Mouse (Mus musculus): ENCODE measurements around the gene Crcp. TPM values are rescaled to one million over a fixed set of nuclear protein-coding genes. Genes with fewer than 3 reads are reported as not detected.

Gene Crcp
- polyA plus RNA-seq, 1 experiment from 2014 or later: 31.0 TPM

GRCm38 (mm10) chr5:130007344-130007743 lies 21.7 kb upstream of the Crcp start:
- DNase-seq (ENCODE audit: low spot score) (no peak), ATAC-seq (no peak)
- no peaks in the 10 kb centered on the region for H3K27me3 ChIP-seq (replicated peaks; ENCODE audit: insufficient read depth, low read length)
- no peaks in the 10 kb centered on the region for H3K36me3 ChIP-seq (ENCODE audit: insufficient read depth, low read length)
- TF ChIP-seq CTCF (IDR thresholded peaks at IDR 0.05) (peak; percentile 59), EP300 (IDR thresholded peaks at IDR 0.05) (no peak)
- H3K9me3 ChIP-seq (ENCODE audit: low read length): no peaks in the 10 kb centered on the region; the same call in 1 of the 2 replicates
- no peak overlapping the region for H3K27ac ChIP-seq (ENCODE audit: low read length)
- peaks cover under 1% of the 10 kb centered on the region; the same call in 1 of the 2 replicates for H3K4me1 ChIP-seq (ENCODE audit: insufficient read depth, low read depth, low read length)
- H3K4me3 ChIP-seq (ENCODE audit: low read depth, low read length): no peak overlapping the region
- no peak overlapping the region for H3K9ac ChIP-seq (replicated peaks; ENCODE audit: low read depth)
- 92% methylated on average over 1 of the region's 1 CpGs for WGBS
- H3K4me2 ChIP-seq (replicated peaks; ENCODE audit: low read depth, low read length): no peak overlapping the region

GRCm38 (mm10) chr5:130008034-130008590 lies 21.0 kb upstream of the Crcp start:
- no peaks in the 10 kb centered on the region; the same call in 1 of the 2 replicates for H3K4me1 ChIP-seq (ENCODE audit: insufficient read depth, low read depth, low read length)
- no peak overlapping the region for H3K27ac ChIP-seq (ENCODE audit: low read length)
- DNase-seq (ENCODE audit: low spot score): no peak
- ATAC-seq: no peak
- H3K27me3 ChIP-seq (replicated peaks; ENCODE audit: insufficient read depth, low read length): no peaks in the 10 kb centered on the region
- H3K9me3 ChIP-seq (ENCODE audit: low read length): no peaks in the 10 kb centered on the region; the same call in 1 of the 2 replicates
- no peak overlapping the region for H3K4me2 ChIP-seq (replicated peaks; ENCODE audit: low read depth, low read length)
- no peak overlapping the region for H3K9ac ChIP-seq (replicated peaks; ENCODE audit: low read depth)
- H3K4me3 ChIP-seq (ENCODE audit: low read depth, low read length): no peak overlapping the region
- TF ChIP-seq EP300 (IDR thresholded peaks at IDR 0.05): no peak
- TF ChIP-seq CTCF (IDR thresholded peaks at IDR 0.05): no peak
- H3K36me3 ChIP-seq (ENCODE audit: insufficient read depth, low read length): no peaks in the 10 kb centered on the region
- WGBS: 79% methylated on average over 6 of the region's 6 CpGs

- H3K4me1 ChIP-seq (ENCODE audit: insufficient read depth, low read depth, low read length): no peaks in the 10 kb centered on the region
- no peaks in the 10 kb centered on the region for H3K27me3 ChIP-seq (replicated peaks; ENCODE audit: insufficient read depth, low read length)
- no peaks in the 10 kb centered on the region; the same call in 1 of the 2 replicates for H3K9me3 ChIP-seq (ENCODE audit: low read length)
- H3K4me2 ChIP-seq (replicated peaks; ENCODE audit: low read depth, low read length): no peak overlapping the region
- no peak for ATAC-seq
- 94% methylated on average over 4 of the region's 4 CpGs for WGBS
- no peak overlapping the region for H3K27ac ChIP-seq (ENCODE audit: low read length)
- no peak overlapping the region for H3K9ac ChIP-seq (replicated peaks; ENCODE audit: low read depth)
- no peak overlapping the region for H3K4me3 ChIP-seq (ENCODE audit: low read depth, low read length)
- H3K36me3 ChIP-seq (ENCODE audit: insufficient read depth, low read length): no peaks in the 10 kb centered on the region; the same call in 1 of the 2 replicates
- no peak for DNase-seq (ENCODE audit: low spot score)
- TF ChIP-seq CTCF (IDR thresholded peaks at IDR 0.05) (no peak), EP300 (IDR thresholded peaks at IDR 0.05) (no peak)
Measured at GRCm38 (mm10) chr5:130009784-130010183, 19.3 kb upstream of the Crcp start.

- Histone ChIP-seq H3K4me3 (ENCODE audit: low read depth, low read length) (no peak overlapping the region), H3K9ac (replicated peaks; ENCODE audit: low read depth) (no peak overlapping the region), H3K4me1 (ENCODE audit: insufficient read depth, low read depth, low read length) (no peaks in the 10 kb centered on the region), H3K4me2 (replicated peaks; ENCODE audit: low read depth, low read length) (no peak overlapping the region), H3K27me3 (replicated peaks; ENCODE audit: insufficient read depth, low read length) (no peaks in the 10 kb centered on the region), H3K36me3 (ENCODE audit: insufficient read depth, low read length) (peaks cover 6% of the 10 kb centered on the region; the same call in 1 of the 2 replicates), H3K27ac (ENCODE audit: low read length) (no peak overlapping the region), H3K9me3 (ENCODE audit: low read length) (no peaks in the 10 kb centered on the region; the same call in 1 of the 2 replicates)
- 94% methylated on average over 5 of the region's 5 CpGs for WGBS
- TF ChIP-seq EP300 (IDR thresholded peaks at IDR 0.05) (no peak), CTCF (IDR thresholded peaks at IDR 0.05) (peak; percentile 55)
- ATAC-seq (no peak), DNase-seq (ENCODE audit: low spot score) (no peak)
Measured at GRCm38 (mm10) chr5:130010961-130011360, 18.1 kb upstream of the Crcp start.

DNA sequence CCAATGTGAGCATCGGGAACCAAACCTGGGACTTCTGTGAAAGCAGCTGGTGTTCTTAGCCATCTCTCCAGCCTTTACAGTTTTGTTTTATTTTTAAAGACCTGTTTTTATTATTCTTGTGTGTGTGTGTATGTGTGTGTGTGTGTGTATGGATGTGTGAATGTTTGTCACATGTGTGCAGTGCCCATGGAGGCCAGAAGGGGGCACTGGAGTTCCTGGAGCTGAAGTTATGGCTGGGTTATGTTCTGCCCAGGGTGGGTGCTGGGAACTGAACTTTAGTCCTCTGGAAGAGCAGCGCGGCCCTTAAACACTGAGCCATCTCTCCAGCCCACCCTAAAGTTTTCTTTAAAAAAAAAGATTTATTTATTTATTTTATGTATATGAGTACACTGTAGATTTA lies 14.0 kb upstream of the Crcp start:
- H3K9ac ChIP-seq (replicated peaks; ENCODE audit: low read depth): no peak overlapping the region
- peaks cover 8% of the 10 kb centered on the region; the same call in 1 of the 2 replicates for H3K36me3 ChIP-seq (ENCODE audit: insufficient read depth, low read length)
- H3K9me3 ChIP-seq (ENCODE audit: low read length): no peaks in the 10 kb centered on the region; the same call in 1 of the 2 replicates
- ATAC-seq: no peak
- H3K4me3 ChIP-seq (ENCODE audit: low read depth, low read length): no peak overlapping the region
- DNase-seq (ENCODE audit: low spot score): no peak
- no peaks in the 10 kb centered on the region for H3K4me1 ChIP-seq (ENCODE audit: insufficient read depth, low read depth, low read length)
- H3K27me3 ChIP-seq (replicated peaks; ENCODE audit: insufficient read depth, low read length): no peaks in the 10 kb centered on the region
- 98% methylated on average over 3 of the region's 3 CpGs for WGBS
- TF ChIP-seq CTCF (IDR thresholded peaks at IDR 0.05) (no peak), EP300 (IDR thresholded peaks at IDR 0.05) (no peak)
- no peak overlapping the region for H3K4me2 ChIP-seq (replicated peaks; ENCODE audit: low read depth, low read length)
- no peak overlapping the region for H3K27ac ChIP-seq (ENCODE audit: low read length)

- peaks cover 8% of the 10 kb centered on the region; the same call in 1 of the 2 replicates for H3K36me3 ChIP-seq (ENCODE audit: insufficient read depth, low read length)
- WGBS: 41% methylated on average over 8 of the region's 8 CpGs
- H3K4me1 ChIP-seq (ENCODE audit: insufficient read depth, low read depth, low read length): no peaks in the 10 kb centered on the region
- H3K4me3 ChIP-seq (ENCODE audit: low read depth, low read length): no peak overlapping the region
- H3K9ac ChIP-seq (replicated peaks; ENCODE audit: low read depth): no peak overlapping the region
- no peaks in the 10 kb centered on the region for H3K27me3 ChIP-seq (replicated peaks; ENCODE audit: insufficient read depth, low read length)
- no peak for ATAC-seq
- no peak overlapping the region for H3K27ac ChIP-seq (ENCODE audit: low read length)
- no peak overlapping the region for H3K4me2 ChIP-seq (replicated peaks; ENCODE audit: low read depth, low read length)
- DNase-seq (ENCODE audit: low spot score): no peak
- H3K9me3 ChIP-seq (ENCODE audit: low read length): no peaks in the 10 kb centered on the region
- no peak for TF ChIP-seq EP300 (IDR thresholded peaks at IDR 0.05)
- no peak for TF ChIP-seq CTCF (IDR thresholded peaks at IDR 0.05)
Measured at GRCm38 (mm10) chr5:130019461-130019860, 9.6 kb upstream of the Crcp start.
